Mouse (Mus musculus) myocyte (in vitro differentiated cells): ENCODE measurements at regions not wholly inside any gene's neighbourhood (a gene's known extent, or its start where the extent isn't known, plus 50 kb on each side); places are given as distances from the start of the nearest gene placed in this dataset.

Experiments used
- POLR2A ChIP-seq: IDR thresholded peaks from one replicate; pipeline ENCODE4 v1.6.1; 2011; ENCODE audit warnings: low read depth, mild to moderate bottlenecking, control low read depth, moderate library complexity; ENCODE audit not compliant: insufficient read length
- POLR2AphosphoS2 ChIP-seq: IDR thresholded peaks from one replicate; pipeline ENCODE4 v1.6.1; 2011; ENCODE audit warnings: low read depth, control low read depth; ENCODE audit not compliant: insufficient read length
- TCF12 ChIP-seq: IDR thresholded peaks from one replicate; pipeline ENCODE4 v1.6.1; 2011; ENCODE audit warnings: mild to moderate bottlenecking, control low read depth; ENCODE audit not compliant: poor library complexity, insufficient read depth, severe bottlenecking

DNA sequence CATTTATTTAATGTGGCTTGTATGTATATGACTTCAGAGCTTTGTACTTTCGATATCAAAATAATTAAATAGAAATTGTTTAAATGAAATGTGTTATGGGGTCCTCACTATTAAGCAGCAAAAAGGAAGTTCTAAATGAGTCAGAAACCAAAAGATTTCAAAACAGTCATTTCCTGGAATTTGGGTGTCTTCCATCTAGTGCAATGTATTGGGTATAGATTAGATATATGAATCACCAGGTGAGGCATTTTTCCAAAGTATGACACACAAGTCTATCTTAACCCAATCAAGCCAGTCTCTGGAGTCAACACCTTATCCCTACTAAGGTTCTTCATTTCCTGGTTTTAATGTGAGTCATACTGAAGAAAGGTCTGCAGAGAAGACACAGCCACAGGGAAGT lies 81.3 kb upstream of the Prl start:
- TF ChIP-seq POLR2A, result no peak
- TF ChIP-seq TCF12, result no peak
- no peak for TF ChIP-seq POLR2AphosphoS2
